Mouse (Mus musculus) kidney, adult 9 months (tissue): ENCODE data around the gene Zzz3.

Experiments used
- DNase-seq: peaks from one replicate; pipeline ENCODE4 v3.0.0; 2022

Gene Zzz3

DNA sequence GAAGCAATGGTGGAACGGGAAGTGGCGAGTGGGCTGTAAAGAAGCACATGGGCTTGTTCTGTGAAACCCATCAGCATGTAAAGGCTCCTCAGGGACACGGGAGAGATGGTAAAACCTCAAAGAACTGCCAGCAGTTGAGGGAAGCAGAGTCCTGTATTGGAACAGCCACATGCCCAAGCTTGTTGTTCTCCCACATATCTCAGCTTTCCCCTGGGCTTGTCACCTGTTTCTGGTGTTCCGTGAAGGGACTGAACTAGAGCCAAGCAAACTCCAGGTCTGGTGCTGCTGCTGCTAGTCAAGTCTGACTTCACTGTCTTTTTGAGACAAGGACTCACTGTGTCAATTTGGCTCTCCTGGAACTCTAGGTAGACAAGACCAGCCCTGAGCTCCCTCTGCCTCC, 72.0 kb downstream of the Zzz3 start:
- no peak for DNase-seq

DNA sequence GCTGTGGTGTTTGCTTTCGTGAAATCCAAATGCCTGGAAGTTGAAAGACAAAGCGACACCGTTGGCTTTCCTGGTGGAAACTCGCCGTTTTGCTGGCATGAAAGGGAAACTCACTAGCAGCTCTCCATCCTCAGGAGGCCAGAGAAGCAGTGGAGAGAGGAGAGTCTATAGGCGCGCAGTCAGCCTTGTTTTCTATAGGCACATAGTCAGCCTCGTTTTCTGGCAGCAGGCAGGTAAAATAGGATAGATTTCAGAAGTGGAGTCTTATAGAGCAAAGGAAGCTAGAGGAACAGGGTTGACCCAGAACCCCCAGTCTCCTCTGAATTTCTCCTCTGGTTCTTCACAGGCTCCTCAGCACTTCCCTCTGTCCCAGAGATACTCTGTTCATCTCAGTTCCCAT, 72.8 kb downstream of the Zzz3 start:
- no peak for DNase-seq

DNA sequence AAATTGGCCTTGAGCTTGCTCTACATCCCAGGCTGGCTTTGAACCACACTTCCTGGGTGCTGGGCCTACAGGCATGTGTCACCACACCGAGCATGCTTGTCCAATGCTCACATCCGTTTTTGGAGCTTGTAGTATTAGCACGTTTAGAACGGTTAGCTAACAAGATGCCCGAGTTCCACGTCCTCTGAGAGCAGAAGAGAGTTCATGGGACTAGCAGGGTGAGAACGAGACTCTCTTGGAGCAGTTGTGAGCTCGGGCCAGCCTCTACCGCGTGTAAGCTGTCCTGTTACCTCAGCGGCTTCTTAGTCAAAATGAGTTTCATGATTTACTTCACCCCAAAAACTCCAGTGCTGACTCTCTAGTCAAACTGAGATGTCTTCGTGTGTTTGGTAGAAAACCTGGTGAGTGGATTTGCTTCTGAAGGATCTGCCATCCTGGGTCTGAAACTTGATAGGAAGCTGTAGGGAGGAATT, 73.3 kb downstream of the Zzz3 start:
- DNase-seq, result no peak

DNA sequence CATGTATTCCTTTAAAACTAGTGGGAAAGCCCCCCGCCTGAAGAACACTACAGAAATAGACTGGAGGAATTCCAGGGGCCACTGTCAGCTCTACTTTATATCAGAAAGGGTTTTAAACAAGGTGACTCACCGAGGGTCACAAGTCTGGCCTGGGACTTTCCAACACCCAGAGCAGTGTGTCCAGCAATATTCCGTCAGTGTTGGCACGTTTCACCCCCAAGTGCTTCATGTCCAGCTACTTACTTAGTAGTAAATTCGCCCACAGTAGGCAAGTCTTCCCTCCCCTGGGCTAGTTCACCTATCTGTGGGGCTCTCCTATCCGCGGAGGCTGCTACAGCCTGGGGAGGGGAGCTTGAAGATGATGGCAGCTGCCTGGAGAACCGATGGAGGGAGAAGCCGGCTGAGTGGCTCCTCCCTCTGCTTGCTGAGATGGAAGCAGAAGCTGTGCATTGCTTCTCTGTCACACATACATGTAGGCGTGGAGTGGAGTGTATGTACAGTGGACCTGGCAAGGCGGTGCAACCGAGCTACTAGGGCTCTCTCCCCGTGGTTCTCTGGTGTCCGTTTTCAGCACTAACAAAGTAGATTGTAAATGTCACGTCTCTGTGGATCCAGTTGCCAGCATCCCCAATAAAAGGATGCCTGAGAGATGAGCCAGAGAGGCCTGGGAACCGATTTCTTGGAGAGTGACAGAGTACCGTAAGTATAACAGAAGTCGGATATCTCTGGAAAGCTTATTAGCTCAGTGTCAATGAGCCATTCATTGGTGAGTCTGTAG, 74.3 kb downstream of the Zzz3 start:
- no peak for DNase-seq

DNA sequence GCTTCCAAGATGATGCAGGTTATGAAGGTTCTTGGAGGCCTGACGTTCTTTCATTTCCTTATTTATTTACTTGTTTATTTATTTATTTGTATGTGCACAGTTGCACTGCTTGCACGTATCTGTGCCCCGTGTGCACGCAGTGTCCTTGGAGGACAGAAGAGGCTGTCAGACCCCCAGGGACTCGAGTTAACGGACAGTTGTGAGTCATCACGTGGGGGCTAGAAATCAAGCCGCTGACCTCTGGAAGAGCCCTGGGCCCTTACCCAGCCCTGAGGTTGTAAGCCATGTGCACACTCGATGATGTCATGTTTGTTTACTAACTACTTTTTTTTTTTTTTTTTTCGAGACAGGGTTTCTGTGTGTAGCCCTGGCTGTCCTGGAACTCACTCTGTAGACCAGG, 75.1 kb downstream of the Zzz3 start:
- DNase-seq, result no peak

DNA sequence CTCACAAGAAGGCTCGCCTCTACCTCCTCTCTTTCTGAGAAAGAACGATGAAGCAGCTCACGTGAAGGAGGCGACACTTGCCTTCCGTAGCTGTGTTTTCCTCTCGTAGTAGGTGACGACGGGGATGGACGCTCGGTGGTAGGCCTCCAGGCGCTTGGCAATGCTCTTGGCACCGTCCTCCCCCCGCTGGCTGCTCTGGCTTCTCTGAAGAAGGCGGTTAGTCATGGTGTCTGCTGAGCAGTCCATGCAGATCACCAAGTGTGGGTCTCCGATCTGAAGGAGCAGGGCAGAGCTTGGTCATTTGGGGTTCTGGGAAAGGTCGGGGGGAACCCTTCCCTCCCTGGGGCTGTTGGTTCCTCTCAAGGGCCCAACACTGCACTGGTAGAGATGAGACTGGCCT, 77.4 kb downstream of the Zzz3 start:
- no peak for DNase-seq

DNA sequence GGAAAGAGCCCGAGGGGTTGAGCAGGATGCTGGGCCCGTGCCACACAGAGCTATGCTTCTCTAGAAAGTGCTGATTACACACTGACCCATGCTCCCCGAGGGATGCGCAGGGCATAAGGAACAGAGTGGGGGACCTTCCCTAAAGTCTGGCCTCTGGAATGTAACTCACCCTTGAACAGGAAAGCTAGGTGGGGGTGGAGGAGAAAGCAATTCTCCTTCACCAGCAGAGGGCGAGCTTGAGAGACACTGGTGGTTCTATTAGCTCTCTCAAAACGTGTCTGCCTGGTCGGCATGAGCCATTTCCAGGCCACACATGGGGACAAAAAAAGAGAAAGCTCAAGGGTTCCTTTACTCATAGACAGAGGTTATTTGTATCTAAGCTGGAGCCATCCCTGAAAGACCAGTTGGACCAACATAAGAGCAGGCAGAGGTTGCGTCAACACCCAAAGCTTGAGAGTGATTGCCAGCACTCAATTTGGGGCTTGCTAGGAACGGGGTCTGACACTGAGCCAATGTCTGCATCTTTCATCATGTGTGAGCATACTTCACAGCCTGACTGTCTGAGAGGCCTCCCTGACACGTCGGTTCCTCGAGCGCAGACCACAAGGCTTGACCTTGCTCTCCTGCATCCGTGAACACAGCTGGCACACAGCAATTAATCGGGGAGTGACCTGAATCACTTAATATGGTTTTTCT, 79.5 kb downstream of the Zzz3 start:
- peak; percentile 66 for DNase-seq

DNA sequence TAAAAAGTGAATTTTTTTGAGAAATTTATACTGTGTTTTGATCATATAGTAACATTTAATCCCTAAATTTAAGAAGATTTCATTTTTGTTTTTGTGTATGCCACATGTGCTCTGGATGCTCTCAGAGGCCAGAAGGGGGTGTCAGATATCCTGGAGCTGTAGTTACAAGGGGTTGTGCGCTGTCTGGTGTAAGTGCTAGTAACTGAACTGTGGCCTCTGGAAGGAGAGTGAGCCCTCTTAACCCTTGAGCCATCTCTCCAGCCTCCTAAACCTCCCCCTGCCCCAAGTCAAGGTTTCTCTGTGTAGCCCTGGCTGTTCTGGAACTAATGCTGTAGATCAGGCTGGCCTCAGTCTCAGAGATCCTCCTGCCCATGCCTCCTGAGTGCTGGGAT, 80.0 kb downstream of the Zzz3 start:
- no peak for DNase-seq

DNA sequence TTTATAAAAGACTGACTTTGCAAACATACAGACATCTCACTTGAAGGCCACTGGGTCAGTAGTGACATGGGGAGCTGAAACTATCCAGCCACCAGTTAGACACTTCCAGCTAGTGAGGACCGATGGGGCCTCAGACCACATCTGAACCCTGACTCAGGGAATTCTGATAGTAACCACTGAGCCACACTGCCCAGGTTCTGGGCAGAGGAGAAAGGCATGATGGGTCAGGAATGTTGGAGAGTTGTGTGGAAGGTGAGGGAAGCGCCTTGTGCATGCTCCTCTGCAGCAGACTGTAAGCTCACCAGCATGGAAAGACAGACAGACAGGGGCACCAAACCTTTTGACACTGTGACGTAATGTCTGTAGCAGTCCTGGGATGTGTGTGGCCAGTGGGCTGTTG, 80.6 kb downstream of the Zzz3 start:
- no peak for DNase-seq

DNA sequence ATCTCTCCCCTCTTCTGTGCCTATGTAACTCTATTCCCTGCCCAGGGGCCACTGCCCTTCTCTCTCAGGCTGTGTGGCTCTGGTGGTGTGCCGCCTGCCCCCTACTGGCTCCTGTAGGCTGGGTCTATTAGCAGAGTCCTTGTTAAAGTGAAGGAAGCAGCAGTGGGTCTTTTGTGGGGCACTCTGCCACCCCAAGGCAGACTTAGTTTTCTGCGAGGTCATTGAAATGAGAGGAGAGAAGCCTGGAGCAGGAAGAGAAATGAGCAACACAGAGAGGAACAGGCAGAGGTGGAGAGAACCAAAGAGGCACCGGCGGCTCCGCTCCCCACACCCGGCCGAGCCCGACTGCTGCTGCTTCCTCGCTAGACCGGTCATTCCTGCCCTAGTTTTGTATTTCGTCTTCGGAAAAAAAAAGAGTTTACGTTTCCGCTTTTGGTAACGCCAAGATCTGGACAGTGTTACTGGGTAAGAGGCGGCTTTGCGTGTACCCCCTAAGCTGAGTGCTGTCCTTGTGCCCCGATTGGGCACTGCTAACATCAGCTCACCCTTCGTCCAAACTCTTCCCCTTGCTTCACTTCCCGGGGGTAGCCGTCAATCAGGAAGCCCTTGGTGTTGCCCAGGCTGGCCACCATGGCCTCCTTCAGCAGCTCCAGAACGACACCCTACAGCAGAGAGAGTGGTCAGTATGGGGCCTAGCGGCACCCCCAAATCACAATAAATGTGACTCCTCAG, 82.7 kb downstream of the Zzz3 start:
- peak; percentile 83 for DNase-seq

DNA sequence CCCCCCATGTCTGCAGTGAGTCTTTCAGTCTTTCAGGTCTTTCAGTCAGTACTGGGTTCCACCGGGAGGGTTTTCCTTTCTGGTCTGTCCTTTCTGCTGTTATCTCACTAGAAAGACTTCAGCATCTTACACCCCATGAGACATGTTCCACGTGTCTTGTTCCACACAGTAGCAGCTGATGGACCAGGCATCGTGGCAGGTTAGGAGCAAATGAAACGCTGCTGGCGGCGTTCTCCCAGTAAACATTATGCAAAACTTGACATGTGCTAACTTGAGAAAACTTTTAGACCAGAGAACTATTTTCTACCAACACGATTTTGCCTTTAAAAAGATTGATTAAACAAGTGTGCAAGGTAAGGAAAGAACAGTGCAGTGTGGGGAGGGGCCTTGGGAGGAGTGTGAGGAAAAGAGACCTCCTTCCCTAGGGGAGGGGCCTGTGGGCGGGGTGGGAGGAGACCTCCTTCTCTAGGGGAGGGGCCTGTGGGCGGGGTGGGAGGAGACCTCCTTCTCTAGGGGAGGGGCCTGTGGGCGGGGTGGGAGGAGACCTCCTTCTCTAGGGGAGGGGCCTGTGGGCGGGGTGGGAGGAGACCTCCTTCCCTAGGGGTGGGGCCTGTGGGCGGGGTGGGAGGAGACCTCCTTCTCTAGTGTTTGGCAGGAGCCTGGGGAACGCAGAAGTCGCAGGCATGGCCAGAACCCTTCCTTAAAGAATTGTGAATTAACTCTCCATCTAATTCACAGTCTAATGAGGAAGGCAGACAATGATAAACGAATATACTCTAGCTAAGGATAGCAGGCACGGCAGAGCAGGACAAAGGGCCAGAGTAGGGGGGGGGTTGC, 83.5 kb downstream of the Zzz3 start:
- DNase-seq, result peak; percentile 61

DNA sequence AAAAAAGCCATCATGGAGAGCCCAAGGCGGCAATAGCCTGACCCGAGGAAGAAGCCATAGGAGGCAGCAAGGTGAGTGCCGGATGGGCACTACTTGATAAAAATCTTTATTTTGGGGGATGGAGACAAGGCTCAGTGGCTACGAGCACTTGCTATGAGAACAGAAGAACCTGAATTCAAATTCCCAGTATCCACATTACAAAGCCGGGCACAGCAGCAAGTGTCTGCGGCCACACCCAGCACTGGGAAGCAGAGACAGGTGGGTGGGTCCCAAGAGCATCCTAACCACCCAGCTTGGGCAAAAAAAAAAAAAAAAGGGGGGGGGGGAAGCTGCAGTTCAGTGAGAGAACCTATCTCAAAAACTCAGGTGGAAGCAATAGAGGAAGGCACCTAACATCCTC, 85.1 kb downstream of the Zzz3 start:
- DNase-seq, result no peak

DNA sequence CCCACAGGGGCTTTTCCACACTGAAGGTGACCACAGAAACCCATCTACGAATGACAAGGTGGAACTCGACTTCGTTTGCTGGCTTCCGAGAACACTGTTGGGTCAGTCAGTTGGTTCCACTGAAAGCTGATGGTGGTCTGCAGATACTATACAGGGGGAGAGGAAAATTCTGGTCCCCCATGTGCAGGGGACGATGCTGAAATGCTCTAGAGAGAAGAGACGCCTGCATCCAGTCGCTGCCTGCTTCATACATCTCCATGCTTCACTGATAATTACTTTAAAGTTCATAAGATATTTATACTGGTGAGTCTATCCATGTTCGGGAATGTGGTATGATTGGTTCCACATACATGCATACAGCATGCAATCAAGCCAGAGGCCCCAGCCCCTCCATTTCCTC, 86.9 kb downstream of the Zzz3 start:
- no peak for DNase-seq

DNA sequence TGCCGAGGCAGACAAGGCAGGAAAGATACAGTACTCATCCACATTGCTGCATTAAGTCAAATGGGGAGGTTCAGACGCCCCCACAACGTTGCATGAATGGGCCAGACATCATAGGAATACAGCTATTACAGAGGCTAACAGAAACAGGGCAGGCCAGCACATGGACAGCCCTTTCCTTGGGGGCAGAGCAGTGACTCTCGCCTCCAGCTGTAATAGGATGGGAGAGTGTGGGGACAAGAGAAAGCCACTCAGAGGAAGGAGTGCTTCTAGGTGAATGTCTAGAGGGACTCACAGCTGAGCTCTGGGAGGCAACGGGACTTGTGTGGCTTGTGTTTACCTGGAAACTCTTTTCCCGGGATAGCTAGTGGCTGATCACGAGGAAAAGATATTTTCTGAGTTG, 88.5 kb downstream of the Zzz3 start:
- no peak for DNase-seq

DNA sequence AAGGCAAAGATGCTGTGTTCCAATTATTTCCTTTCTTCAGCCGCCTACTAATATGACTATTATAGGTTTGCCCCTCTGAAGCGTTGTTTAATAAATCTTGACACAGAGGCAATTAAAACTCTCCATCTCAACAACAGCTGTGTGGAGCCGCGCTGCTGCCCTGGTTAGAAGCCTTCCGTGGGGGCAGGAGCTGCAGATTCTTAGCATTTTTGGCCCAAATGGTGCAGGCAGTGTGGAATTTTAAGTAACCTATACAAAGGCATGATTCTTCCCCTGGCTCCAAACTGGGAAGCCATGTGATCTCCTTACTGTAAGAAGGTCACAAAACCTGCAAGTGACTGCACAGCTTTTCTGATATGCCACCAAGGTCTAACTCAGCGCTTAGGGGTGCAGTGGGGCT, 88.9 kb downstream of the Zzz3 start:
- DNase-seq, result no peak

DNA sequence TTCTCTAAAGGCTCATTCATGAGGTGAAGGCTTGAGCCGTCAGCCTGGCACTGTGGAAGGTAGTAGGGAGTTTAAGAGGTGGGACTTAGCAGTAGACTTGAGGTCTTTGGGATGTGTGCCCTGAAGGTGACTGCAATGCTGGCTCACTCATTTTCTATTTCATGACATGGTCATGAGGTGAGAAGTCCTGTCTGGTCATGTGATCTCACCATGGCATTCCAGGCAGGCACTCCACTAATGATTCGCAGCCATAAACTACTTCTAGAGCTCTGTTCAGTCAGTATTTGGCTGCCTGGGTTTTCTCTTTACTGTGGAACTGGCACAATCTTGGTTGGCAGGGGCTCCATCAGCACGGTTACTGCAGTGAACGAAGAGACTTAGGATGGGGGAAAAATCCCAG, 93.7 kb downstream of the Zzz3 start:
- DNase-seq, result no peak

DNA sequence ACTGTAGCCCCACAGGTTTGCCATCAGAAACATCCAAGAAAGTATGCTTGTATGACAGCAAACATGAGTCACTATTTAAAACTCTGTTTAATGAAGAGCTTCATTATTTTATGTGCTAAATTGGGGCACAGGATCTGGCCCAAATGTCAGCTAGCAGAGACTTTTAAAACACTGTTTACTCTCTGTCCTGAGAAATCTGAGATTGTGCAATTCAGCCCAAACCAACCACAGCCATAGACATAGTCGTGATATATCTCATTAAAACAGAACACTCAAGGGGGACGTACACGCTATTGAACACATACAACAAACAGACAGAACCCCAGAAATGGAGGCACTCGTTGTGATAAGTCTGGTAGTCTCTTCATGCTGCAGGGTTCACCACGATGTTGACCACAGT, 95.2 kb downstream of the Zzz3 start:
- no peak for DNase-seq

DNA sequence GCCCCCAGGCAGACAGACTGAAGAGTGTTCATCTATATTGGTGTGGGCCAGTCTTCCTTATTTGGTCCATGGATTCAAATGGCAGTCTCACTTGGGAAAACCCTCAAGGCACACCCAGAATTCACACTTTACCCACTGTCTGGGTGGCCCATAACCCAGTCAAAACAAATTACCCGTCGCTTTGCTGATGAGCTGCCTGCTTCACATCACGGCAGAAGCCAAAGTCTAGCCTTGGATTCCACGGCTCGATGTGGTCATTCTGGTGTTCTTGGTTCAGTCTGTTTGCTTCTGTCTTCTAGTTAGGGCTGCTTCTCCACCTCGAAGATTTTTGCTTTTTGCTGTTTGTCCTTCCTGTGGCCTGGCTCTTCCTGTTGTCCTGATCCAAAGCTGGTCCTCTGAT, 97.0 kb downstream of the Zzz3 start:
- no peak for DNase-seq

DNA sequence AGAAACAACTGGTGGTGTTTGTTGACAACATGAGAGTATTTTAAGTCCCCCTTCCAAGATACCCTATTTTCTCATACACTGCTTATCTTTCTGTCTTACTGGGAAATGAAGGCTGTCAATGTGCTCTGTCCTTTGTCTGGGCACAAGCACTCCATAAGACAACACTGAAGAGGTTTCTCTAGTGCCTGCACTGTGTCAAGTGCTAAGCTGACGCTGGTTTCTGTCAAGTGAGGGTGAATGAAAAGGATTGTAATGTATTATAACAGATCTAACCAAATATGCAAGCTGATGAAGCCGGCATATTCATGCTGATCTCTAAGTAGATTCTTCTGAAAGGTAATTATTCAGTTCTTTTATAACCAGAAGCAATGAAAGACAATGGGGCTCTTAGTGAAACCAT, 98.5 kb downstream of the Zzz3 start:
- DNase-seq, result no peak

DNA sequence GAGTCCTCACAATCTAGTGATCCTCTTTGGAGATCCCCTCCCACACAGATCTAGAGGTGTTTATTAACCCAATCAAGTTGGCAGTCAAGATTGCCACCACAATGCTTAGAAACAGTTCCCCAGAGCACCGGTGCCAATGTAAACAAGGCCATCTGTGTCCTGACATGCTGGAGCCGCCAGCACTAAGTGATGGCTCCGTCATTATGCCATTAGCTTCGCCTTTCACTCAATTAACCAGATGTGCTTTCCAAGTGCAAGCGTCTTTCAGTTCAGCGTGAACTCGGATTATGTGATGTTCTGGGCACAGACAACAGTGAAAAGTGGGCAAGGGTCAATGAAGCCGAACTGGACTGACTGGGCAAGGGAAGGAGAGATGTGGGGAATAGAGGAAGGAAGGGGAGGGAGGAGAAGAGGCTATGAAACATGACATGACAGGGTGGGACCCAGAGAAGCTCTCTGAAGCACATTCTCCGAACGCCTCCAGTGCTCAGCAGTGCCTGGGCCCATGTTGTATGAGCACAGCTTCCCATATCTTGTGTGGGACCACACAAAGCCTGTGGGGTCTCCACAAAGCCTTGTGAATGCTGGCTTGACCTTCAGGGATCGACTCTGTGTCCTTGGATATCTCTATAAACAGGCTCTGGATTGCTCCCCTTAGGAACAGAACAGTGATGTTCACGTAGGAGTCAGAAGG, 99.5 kb downstream of the Zzz3 start:
- DNase-seq, result no peak

DNA sequence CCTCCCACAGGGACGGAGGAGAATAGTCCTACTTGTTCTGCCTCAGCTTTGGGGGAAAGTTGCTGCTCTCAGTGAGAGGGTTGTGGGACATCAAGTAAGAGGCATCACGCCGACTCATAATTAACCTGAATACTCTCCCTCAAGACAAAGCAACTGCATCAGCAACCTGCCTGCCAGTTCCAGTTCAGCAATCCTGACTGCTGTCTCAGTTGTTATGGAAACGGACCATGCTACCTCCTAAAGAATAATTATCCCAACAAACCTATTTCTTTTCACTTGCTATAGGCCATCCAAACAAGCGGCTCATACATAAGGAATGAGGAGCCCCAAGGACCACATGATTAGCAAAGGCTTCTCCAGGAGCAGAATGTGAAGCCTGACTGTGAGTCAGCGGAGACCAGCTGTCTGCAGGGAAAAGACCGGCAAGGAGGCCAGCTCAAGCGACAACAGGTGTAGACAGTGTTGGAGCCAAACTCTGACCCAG, 100.2 kb downstream of the Zzz3 start:
- DNase-seq, result no peak

DNA sequence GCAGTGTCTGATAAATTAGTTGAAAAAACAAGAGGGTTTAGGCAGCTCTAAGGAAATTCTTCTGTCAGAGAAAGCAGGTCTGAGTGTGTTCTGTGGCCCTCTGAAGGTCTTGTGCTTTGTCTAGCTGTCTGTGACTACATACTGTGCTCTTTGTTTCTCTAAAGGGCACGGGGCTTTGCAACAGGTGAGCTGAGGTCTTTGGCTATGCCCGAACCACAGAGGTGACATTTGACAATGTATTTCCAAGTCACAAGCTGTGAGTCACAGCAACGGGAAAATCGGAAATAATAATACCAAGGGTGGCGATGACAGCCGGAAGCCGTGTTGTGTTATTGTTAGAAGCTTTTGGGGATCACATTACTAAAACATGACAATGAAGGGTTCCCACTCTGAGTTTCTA, 101.8 kb downstream of the Zzz3 start:
- DNase-seq, result no peak
